Mouse (Mus musculus) C2C12 (cell line): ENCODE data around the gene Prss29.

Source experiments
- CTCF ChIP-seq: IDR thresholded peaks from one replicate; pipeline ENCODE4 v1.5.1; 2011; ENCODE audit not compliant: control insufficient read depth, insufficient read depth, insufficient read length
- MAX ChIP-seq: IDR thresholded peaks from one replicate; pipeline ENCODE4 v1.6.1; 2011; ENCODE audit warnings: mild to moderate bottlenecking, control low read depth
- USF1 ChIP-seq: IDR thresholded peaks from one replicate; pipeline ENCODE4 v1.6.1; 2011; ENCODE audit warnings: low read depth, mild to moderate bottlenecking, control low read depth, moderate library complexity

- TF ChIP-seq CTCF (no peak), USF1 (no peak), MAX (no peak)
These were observed 13.9 kb downstream of the Prss29 start for GRCm38 (mm10) chr17:25332321-25332720.
